Mouse (Mus musculus) mature B cell (primary cell): Measurements from ENCODE around the gene Wdr82.

Source experiments
- in situ Hi-C: fragments of 300-500 bp; cut with MboI; formaldehyde crosslinking; loops from 2 replicates; pipeline ENCODE4 v1.14.3; 2019

Wdr82 gene

DNA sequence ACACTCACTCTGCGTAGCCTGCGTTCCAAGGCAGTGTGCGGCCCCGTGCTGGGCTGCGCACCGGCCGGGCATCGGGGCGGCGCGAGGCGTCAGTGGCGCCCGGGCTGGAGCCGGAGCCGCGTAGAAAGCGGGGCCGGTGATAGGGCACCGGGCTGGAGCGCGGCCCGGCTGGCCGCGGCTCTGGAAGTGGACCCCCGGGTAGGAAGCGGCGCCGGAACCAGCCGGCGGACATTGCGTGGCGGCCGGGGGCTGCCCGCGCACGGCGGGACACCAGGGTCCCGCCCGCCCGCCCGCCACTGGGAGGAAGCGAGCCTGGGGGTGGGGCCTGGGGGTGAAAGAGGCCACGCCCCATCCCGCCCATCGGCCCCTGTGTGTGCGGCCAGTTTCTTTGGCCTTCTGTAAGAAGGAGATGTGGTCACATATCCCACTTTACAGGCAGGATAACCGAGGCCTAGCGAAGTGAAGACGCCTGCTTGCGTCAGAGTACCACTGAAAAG lies 28.3 kb downstream of the Wdr82 start:
- in situ Hi-C loops = no loop called here

DNA sequence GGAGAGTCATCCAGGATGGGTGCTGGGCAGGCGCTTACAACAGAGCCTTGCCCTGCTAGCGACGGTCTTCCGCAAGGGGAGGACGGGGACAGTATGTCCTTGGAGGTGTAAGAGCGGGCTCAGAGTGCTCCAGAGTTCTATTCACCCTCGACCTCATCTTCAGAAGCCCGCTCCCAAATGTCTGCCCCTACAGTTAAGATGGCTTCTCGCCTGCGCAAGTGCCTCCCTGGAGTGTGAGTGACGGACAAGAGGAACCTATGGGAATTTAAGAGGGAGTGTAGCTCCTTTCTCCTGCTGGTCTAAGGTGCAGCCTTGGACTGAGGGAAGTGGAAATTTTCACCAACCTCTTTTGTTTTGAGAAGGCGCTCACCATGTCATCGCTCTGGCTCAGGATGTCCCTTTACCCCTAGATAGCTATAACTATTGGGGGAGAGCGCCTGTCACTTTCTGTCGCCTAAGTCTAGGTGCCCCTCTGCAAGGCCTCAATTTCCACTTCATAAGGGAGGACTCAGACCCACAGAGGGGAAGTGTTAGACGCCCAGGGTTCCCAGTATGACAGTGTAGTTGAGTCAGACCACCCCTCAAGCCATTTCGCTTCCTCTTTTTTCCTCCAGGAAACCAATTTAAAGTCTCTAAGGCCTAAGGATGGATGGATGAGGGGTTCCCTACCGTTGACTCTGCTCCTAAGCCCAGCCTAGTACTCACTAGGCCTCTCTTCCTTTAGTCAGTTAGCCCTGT lies 29.0 kb downstream of the Wdr82 start, which contains the start of gene Ppm1m:
Gene Ppm1m, minus strand, starts transcription at position 212 of the 738 bp plus-strand sequence.
- in situ Hi-C loops = no loop called here

DNA sequence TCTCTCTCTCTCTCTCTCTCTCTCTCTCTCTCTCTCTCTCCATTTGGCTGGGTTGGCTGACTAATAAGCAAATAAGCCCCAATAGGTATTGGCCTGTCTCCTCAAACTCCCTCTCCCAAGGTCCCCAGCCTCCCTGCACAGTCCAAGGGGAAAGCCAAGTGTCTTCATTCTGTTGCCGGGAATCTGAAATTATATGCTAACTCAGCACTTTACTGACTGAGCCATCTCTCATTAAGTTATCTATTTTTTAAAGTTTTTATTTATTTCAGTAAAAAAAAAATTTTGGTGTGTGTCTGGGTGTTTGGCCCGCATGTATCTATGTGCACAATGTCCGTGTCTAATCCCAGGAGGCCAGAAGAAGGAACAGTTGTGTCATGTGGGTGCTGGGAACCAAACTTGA lies 31.2 kb downstream of the Wdr82 start:
- in situ Hi-C loops = no loop called here

DNA sequence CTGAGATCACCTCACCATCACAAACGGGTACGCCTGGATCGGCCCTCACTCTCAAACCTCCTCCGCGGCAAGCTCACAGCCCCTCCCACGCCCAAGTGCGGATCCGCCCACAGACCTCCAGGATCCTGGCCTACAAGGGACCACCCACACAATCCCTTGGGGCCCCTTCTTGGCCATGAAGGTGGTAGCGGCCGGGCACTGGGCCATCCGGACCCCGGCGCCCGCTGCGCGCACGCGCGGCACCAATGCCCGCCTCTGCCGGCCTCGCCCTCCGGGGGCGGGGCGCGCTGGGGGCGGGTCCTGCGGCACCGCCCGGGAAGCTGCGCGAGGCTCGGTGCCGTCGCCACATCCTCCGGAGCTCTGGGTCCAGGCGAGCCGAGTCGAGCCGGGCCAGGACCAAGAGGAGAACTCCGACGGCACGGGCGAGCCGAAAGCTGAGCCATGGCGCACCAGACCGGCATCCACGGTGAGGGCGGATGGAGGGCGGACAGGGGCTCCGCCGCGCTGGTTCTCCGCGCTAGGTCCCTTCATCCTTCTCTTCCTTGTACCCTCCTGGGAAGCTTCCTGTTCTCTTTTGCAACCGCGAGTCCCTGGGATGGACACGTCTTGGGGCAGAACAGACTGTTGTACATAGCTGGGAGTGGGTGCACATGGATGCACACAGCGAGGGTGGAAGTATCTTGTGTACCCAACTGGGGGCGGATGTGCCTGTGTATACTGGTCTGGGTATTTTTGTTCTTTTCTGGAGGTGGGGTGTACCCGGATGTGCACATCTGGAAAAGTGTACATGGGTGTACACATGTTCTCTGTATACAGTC lies 32.3 kb downstream of the Wdr82 start, which contains the start of gene Twf2:
Gene Twf2, plus strand, starts transcription at position 290 of the 818 bp plus-strand sequence.
- in situ Hi-C loops = no loop called here

DNA sequence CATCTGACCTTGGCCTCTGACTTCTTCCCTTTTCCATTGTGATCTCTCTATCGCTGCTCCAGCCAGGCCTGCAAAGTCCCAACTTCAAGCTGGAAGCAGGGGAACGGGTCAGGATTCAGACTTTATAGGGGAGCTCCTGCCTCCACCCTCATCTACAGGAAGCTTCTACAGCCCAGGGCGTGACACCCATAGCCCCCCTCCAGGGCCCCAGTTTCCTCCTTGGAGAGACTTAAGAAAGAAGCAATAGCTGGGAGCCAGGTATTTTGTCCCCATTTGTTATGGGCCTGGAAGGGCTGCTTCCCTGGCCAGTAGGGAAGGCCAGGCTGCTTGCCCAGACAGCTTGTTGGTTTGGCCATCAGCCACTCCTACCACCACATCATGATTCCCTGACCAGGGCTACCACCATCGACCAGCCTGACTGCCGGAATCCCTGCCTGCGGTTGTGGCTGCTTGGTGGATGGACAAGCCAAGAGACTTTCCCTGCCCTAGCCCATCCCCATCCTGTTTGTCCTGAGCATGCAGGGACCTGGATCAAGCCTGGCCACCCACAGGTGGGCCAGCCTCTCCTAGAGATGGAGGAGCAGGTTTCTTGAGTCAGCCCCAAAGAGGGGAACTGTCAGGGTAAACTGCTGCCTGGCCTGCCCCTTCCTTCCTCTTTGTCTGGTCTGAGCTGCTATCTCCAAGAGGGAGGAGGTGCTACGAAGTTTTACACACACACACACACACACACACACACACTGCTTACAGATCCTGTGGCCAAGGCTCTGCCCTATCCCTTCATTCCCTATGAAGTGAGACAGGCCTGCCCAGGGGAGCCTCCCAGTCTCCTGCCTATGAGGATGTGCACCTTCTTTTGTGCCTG lies 33.5 kb downstream of the Wdr82 start:
- in situ Hi-C loops = no loop called here

DNA sequence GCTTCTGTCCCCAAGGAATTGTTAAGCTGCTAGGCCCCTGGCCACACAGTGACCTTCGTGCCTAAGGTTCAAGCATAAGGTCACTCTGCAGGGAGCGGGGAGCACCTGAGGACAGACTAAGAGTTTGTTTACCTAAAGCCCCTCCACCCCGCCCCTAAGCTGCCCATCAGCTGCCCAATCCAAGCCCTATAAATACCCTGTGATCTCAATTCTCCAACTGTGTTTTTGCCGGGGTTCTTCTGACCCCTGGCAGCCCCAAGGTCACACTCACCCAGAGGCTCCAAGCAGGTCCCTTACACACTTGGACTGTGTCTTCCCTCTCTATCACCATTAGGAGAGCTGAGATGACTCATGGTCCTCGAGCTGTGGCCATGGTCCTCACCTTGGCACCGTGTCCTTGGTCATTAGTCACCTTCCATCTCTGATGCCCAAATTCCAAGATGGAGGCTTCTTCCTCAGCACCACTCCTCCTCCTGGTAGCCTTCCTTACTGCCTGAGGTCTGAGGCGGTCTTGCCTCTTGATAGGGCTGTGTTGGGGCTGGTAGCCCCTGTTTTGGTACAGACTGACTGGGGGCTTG lies 35.1 kb downstream of the Wdr82 start:
- in situ Hi-C loops = no loop called here

DNA sequence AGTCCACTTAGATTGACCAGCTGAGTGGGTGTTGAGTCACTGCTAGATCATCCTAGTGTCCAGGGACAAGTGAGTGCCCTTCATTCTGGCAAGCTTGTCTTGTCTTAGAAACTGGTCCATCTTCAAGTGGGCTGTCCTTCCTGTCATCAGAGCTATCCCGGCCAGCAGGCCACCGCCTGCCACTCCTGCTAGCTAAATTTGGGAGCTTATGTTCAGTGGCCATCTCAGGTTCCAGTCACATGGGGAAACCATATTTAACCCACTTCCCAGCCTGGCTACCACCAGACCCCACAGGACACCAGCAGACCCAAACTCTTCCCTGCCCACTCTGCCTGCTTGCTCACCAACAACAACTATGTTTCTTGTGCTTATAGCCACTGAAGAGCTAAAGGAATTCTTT lies 35.8 kb downstream of the Wdr82 start:
- in situ Hi-C loops = no loop called here

DNA sequence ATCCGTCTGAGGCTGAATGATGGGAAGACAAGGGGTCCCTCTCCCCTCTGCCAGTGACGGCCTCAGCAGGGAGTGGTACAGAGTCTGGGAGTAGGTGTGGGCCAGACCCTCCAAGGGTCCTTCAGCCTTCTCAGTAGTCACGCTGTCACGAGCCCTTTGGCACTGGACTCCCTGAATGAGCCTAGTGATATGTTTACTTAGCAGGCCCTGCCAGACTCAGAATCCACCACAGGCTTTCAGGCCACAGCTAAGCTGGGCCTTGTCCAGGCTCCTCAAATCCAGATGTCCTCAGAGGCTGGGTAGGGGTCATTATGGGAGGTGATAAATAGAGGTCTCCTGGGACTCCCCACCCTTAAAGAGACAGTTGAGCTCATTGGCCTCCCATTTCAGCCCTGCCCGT lies 37.5 kb downstream of the Wdr82 start:
- in situ Hi-C loops = no loop called here

DNA sequence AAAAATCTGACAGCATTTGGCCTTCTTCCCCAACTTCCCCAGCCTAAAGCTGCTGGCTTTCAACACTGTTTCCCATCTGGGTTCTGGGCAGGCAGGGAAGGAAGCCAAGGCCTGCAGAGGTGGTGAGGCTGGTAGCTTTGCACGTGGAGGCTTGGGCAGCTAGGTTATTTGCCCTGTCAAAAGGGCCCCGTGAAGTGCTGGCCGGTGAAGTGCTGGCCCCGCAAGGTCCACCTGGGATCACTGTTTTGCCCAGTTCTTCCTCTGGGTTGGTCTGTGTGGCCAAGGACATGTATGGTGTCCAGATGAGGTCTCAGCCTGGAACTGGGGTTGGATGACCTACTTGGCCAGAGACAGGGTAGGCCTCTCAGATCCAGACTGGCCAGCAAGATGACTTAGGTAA lies 39.2 kb downstream of the Wdr82 start:
- in situ Hi-C loops = no loop called here

DNA sequence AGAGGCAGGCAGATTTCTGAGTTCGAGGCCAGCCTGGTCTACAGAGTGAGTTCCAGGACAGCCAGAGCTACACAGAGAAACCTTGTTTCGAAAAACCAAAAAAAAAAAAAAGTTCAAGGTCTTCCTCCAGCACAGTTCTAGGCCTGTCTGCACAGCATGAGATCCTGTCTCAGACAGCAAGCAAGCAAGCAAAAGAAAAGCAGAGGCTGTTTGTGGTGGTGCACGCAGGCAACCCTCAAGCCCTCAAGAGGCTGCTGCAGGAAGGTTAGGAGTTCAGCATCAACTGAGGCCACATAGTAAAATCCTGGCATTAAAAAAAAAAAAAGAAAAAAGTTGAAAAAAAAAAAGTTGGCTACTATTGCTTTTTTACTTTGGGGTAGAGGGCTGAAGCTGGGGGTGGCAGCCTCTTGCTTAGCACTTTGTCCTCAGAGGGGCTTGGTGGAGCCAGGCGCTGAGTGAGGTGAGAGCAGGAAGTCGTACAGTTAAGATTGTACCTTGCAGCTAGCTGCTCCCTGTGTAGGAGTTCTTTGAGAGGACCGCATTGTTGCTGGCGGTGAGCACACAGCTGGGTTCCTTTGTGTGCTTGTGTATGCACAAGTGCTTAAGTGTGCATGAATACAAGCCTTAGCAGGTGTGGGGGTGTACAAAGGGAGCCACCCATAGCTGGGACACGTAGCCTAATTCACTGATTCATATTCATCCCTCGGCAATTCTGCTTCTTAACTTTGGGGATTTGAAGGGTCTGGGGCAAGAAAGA lies 40.3 kb downstream of the Wdr82 start:
- in situ Hi-C loops = no loop called here

DNA sequence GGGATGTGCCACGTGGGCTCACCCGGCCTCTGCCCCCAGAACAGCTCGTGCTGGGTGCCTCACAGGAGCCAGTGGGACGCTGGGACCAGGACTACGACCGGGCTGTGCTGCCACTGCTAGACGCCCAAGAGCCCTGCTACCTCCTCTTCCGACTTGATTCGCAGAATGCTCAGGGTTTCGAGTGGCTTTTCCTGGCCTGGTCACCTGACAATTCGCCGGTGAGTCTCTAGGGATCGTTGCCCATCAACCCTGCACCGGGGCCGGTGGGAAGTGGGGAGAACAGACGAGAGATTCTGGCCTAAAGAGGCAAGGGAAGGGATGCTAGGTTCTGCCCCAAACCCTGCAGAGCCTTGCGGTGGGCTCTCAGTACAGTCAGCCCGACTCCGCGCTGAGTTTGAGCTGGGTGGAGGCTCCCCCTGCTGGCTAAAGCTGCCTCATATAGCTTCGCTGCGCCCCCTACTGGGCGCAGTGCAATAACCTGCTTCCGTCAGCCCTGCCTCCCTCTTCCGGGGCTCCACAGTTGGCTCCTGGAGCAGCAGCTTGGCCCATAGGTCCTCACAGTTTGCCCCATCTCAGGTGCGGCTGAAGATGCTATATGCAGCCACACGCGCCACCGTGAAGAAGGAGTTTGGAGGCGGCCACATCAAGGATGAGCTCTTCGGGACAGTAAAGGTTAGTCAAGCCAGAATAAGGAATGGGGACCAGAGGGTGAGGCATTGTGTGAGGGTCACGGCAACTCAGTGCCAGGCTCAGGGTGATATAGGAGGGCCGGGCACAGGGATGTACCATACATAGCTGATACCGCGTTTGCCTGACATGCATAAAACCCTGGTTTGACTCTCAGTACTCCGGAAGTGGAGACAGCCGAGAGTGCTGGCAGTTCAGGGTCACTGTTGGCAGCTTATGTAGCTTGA lies 41.2 kb downstream of the Wdr82 start:
- in situ Hi-C loops = no loop called here

DNA sequence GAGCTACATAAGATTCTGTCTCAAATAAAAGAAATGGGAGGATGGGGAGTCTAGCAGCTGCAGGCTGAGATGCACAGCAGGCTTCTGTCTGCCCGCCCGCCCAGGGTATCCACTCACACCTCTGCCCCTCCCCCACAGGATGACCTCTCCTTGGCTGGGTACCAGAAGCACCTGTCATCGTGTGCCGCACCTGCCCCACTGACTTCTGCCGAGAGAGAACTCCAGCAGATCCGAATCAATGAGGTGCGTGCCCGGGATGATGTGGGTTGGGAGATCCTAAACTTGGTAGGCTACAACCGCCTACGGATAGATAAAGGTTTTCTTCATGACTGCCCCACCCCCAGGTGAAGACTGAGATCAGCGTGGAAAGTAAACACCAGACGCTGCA lies 41.9 kb downstream of the Wdr82 start:
- in situ Hi-C loops = no loop called here

DNA sequence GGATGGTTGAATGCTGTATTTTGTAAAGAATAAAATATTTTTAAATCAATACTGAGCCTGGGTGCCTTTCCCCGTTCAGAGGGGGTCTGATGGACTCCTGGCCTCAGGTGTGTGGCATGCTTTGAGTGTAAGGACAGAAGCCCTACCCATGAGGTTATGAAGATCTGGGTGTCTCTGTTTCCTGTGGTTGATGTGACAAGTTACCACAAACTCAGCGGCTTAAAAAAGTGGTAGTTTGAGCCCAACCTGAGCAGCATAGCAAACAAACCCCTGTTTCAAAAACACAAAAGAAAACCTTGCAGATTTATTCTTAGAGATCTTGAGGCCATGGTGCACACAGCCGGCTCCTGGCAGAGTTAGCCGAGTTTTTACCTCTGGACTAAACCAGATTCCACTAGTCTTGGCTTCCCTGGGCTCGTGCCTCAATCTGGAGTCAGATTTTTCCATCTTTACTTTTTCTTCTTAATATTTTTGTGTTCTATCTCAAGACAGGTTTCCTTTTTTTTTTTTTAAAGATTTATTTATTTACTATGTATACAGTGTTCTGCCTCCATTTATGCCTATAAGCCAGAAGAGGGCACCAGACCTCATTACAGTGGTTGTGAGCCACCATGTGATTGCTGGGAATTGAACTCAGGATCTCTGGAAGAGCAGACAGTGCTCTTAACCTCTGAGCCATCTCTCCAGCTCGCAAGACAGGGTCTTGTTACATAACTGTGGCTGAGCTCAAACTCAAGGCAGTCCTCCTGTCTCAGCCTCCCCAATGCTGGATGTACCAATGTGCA lies 44.8 kb downstream of the Wdr82 start:
- in situ Hi-C loops = no loop called here

DNA sequence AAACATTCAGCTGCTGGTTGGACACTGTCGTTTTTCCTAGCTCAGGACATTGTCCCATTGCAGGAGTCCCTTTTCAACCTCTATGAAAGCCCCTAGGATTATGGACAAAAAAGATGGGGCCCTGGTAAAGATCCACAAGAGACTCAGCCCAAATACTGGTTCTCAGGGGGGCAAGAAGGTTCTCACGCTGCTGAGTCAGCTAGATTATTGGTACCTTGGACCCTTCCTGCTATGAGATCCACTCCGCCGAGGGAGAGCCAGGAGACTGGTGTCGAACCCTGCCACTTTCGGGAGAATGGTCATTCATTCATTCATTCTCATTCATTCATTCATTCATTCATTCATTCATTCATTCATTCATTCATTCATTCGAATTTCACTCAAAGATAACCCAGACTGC lies 46.2 kb downstream of the Wdr82 start:
- in situ Hi-C loops = no loop called here

DNA sequence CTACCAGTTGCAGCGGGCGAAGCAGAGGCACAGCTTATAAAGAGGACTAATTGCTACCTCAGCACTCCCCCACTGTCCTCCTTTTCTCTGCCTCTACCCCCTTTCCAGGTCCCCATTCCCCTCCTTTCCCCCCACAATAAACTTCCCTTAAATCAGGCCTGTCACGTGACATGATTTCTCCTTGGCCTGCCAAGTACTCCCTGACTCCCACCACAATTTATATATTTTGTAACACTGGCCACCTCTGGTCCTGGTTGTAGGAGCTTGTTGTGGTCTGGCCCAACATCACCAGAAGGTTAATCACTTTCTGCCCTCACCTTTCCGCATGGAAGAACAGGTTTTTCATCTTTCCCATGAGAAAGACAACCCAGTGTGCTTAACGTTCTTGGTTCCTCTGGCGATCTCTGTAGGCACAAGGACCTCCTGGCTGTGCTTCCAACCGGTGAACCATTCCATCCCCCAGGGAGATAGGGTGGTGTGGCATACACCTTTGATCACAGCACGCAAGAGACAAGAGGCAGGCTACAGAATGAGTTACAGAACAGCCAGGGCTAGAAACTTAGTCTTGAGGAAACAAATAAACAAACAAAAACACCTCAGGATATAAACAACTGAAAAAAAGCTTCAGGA lies 50.3 kb downstream of the Wdr82 start:
- in situ Hi-C loops = no loop called here

DNA sequence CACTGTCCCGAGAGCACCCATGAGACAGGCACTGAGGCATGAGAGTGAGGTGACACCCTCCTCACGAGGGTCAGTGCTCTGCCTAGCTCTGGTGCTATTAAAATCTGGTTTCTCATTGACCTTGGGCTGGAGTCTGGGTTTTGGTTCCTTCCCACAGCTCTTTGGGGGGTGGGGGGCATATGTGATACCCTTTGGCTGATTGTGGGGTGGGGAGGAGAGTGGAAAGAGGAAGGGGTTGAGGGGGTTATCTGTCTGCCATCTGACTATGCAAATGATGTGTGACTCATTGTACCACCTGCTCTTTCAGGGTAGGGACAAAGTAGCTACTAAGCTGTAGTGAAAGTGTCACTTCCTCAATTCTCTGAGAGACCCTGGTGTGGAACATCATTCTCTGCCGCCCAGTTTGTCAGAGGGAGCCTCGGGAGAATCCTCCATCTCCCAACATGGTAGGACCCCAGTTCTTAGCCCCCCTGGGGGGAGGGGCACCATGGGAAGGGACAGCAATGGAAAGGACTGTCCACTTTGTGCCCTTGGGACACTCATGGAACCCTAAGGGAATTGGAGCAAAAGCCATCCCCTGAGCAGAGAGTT lies 51.6 kb downstream of the Wdr82 start, which contains the start of gene Tlr9:
Gene Tlr9, plus strand, starts transcription at position 338 of the 591 bp plus-strand sequence.
- in situ Hi-C loops = no loop called here

DNA sequence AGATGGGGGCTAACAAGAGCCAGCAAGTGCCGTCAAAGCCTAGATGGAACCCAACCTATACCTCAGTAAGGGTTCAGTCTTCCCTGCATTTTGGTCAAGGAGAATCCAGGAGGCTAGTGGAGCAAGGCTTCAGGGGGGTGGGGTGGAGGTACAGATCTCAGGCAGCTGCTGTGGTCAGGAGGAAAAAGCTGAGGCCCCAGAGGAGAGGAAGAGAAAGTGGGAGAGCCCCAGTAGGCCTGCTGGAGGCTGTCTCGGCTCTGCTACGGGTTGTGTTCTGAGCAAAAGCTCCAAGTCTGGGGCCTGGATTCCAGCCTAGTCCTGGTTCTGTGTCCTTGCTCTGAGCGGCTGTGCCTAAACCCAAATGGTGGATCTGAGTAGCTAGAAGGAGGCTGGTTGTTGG lies 52.3 kb downstream of the Wdr82 start:
- in situ Hi-C loops = no loop called here
